Mouse (Mus musculus) liver, embryonic 13.5 days (tissue): ENCODE data around the gene Rdh7. TPM values are rescaled to one million over a fixed set of nuclear protein-coding genes. Genes with fewer than 3 reads are reported as not detected.
"Not testable (repeated sequence)": the region's sequence is repeated elsewhere in the genome, so short reads cannot be mapped to it uniquely, and the experiment has no call there.

Source experiments
- ATAC-seq: fragments of 200-750 bp; cut with Nextera tagmentation; 2 replicates; pipeline ENCODE4 v1.8.0; 2017; ENCODE audit warnings: low read depth, mild to moderate bottlenecking, moderate number of reproducible peaks, moderate library complexity
- DNase-seq: peaks from one replicate; pipeline ENCODE4 v3.0.0; 2022
- H3K27ac ChIP-seq: fragments of 300-500 bp; sonication (generic); 2 replicates; pipeline ENCODE4 v1.5.1; 2015; ENCODE audit warnings: moderate library complexity, mild to moderate bottlenecking, inconsistent platforms
- H3K27me3 ChIP-seq: fragments of 300-500 bp; sonication (generic); 2 replicates; pipeline ENCODE4 v1.6.1; 2015; ENCODE audit warnings: mild to moderate bottlenecking, inconsistent platforms
- H3K36me3 ChIP-seq: fragments of 300-500 bp; sonication (generic); 2 replicates; pipeline ENCODE4 v1.6.1; 2015; ENCODE audit warnings: mild to moderate bottlenecking, inconsistent platforms
- H3K4me1 ChIP-seq: fragments of 300-500 bp; sonication (generic); replicated peaks from 2 replicates; pipeline ENCODE4 v1.6.1; 2015; ENCODE audit warnings: inconsistent platforms
- H3K4me2 ChIP-seq: fragments of 300-500 bp; sonication (generic); 2 replicates; pipeline ENCODE4 v1.6.1; 2015; ENCODE audit warnings: inconsistent platforms, mild to moderate bottlenecking, moderate library complexity
- H3K4me3 ChIP-seq: fragments of 300-500 bp; sonication (generic); replicated peaks from 2 replicates; pipeline ENCODE4 v1.5.1; 2015; ENCODE audit warnings: mild to moderate bottlenecking, inconsistent platforms
- H3K9ac ChIP-seq: fragments of 300-500 bp; sonication (generic); 2 replicates; pipeline ENCODE4 v1.6.1; 2015; ENCODE audit warnings: mild to moderate bottlenecking, inconsistent platforms
- H3K9me3 ChIP-seq: fragments of 300-500 bp; sonication (generic); replicated peaks from 2 replicates; pipeline ENCODE4 v1.6.1; 2016; ENCODE audit warnings: inconsistent platforms
- WGBS: fragments of 180-500 bp; shearing (Covaris S2); methylation state at CpG from one replicate; pipeline ENCODE4 v1.1.7; 2015; ENCODE audit not compliant: insufficient replicate concordance; 5-methylcytosine and 5-hydroxymethylcytosine counted together
- polyA plus RNA-seq: library from polyadenylated mRNA; unstranded; fragments of >200 nt; fragmentation: Nextera tagmentation; extraction: Ambion mirVana; gene quantifications from 2 replicates; pipeline ENCODE4 v1.2.1, GENCODE M21; 2015

The Rdh7 gene
- polyA plus RNA-seq, 1 experiment from 2014 or later, result 0.47 TPM

- no peaks in the 10 kb centered on the region for H3K4me1 ChIP-seq
- ATAC-seq (no peak), DNase-seq (no peak)
Measured at GRCm38 (mm10) chr10:127915578-127915977, 27.0 kb upstream of the Rdh7 start.

GRCm38 (mm10) chr10:127907386-127907951 lies 18.9 kb upstream of the Rdh7 start:
- DNase-seq (no peak), ATAC-seq (no peak)
- Histone ChIP-seq H3K36me3 (no peaks in the 10 kb centered on the region), H3K27me3 (no peaks in the 10 kb centered on the region), H3K9me3 (no peaks in the 10 kb centered on the region), H3K4me1 (no peaks in the 10 kb centered on the region), H3K4me2 (no peak overlapping the region), H3K27ac (no peak overlapping the region), H3K4me3 (no peak overlapping the region), H3K9ac (no peak overlapping the region)

More at GRCm38 (mm10) chr10:127915578-127915977, 27.0 kb upstream of the Rdh7 start:
- no peak overlapping the region for H3K9ac ChIP-seq
- WGBS, result 78% methylated on average over 1 of the region's 1 CpGs
- H3K9me3 ChIP-seq, result no peaks in the 10 kb centered on the region
- H3K27ac ChIP-seq, result no peak overlapping the region
- no peaks in the 10 kb centered on the region for H3K36me3 ChIP-seq
- H3K4me3 ChIP-seq, result no peak overlapping the region
- no peak overlapping the region for H3K4me2 ChIP-seq
- no peaks in the 10 kb centered on the region for H3K27me3 ChIP-seq

- no peak for ATAC-seq
Measured at GRCm38 (mm10) chr10:127906138-127906537, 17.5 kb upstream of the Rdh7 start.

GRCm38 (mm10) chr10:127904718-127905446 lies 16.3 kb upstream of the Rdh7 start:
- Histone ChIP-seq H3K4me1 (no peaks in the 10 kb centered on the region), H3K9ac (no peak overlapping the region), H3K27me3 (no peaks in the 10 kb centered on the region), H3K4me2 (no peak overlapping the region), H3K27ac (no peak overlapping the region), H3K36me3 (no peaks in the 10 kb centered on the region), H3K9me3 (no peaks in the 10 kb centered on the region), H3K4me3 (no peak overlapping the region)
- 58% methylated on average over 7 of the region's 7 CpGs for WGBS
- DNase-seq (no peak), ATAC-seq (no peak)

More at GRCm38 (mm10) chr10:127906138-127906537, 17.5 kb upstream of the Rdh7 start:
- Histone ChIP-seq H3K9me3 (no peaks in the 10 kb centered on the region), H3K9ac (no peak overlapping the region), H3K4me1 (no peaks in the 10 kb centered on the region), H3K27ac (no peak overlapping the region), H3K27me3 (no peaks in the 10 kb centered on the region), H3K4me3 (no peak overlapping the region), H3K36me3 (no peaks in the 10 kb centered on the region), H3K4me2 (no peak overlapping the region)
- no peak for DNase-seq
- 64% methylated on average over 2 of the region's 2 CpGs for WGBS

DNA sequence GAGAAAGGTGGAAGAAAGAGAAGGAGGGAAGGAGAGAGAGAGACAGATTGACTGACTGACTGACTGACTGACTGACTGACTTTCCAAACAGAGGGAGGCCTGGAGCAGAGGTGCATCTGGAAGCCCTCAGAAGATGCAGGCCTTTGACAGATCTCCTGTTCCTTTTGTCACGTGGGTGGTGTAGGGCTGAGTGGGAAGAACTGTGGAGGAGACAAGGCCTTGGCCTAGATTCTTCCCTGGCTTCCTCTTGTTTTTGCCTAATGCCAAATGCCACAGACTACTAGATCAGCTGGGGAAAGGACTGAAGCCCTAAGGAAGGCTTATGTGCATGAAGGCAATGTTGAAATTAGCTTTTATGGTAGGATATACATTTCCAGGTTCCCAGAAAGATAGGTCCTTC lies 14.5 kb upstream of the Rdh7 start:
- Histone ChIP-seq H3K36me3 (no peaks in the 10 kb centered on the region), H3K27me3 (no peaks in the 10 kb centered on the region), H3K4me1 (no peaks in the 10 kb centered on the region), H3K9me3 (no peaks in the 10 kb centered on the region), H3K9ac (no peak overlapping the region), H3K4me2 (no peak overlapping the region), H3K27ac (no peak overlapping the region), H3K4me3 (no peak overlapping the region)
- ATAC-seq (no peak), DNase-seq (no peak)
- WGBS, result 44% methylated on average over 1 of the region's 1 CpGs

DNA sequence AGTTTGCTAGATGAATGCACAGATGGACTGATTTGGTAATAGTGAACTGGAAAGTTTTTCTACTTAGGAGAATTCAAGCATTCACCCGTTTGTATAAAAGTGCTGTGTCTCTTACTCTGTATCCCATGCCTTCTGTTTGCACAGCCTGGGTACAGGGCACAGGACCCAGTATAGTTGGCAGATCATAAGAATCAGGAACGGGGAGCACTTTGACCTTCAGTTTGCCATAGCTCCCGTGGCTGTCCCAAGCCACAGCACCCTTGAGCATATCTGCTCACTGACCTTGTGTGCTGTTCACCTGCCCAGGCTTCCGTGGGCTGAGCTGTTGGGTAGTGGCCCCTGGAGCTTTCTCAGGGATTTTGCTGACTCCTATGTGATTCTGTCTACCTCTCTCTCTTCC lies 13.1 kb upstream of the Rdh7 start:
- Histone ChIP-seq H3K9me3 (no peaks in the 10 kb centered on the region), H3K27ac (no peak overlapping the region), H3K4me1 (no peaks in the 10 kb centered on the region), H3K4me2 (no peak overlapping the region), H3K36me3 (no peaks in the 10 kb centered on the region), H3K27me3 (no peaks in the 10 kb centered on the region), H3K9ac (no peak overlapping the region), H3K4me3 (no peak overlapping the region)
- 54% methylated on average over 4 of the region's 4 CpGs for WGBS
- ATAC-seq, result no peak
- no peak for DNase-seq

DNA sequence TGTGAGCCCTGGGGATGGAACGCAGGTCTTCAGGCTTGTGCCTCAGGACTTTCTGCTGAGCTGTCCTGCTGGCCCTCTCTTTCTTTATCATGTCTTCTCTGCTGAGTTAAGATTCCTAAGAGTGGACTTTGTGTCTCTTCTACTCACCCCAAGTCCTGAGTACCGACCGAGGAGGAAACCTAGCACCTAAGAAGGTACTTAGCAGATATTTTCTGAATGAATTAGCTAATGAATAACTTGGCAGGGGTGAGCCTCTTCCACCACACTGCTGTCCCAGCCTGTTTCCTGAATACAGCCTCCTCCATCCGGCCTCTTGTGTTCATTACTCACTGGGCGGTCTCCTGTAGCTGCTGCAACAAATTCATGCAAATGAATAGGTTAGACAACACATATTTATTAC lies 11.2 kb upstream of the Rdh7 start:
- Histone ChIP-seq H3K27me3 (no peaks in the 10 kb centered on the region), H3K9me3 (no peaks in the 10 kb centered on the region), H3K9ac (no peak overlapping the region), H3K4me2 (no peak overlapping the region), H3K4me3 (no peak overlapping the region), H3K4me1 (0 out of 2 replicates have a peak, but pooled peaks cover 4% of the 10 kb centered on the region), H3K36me3 (no peaks in the 10 kb centered on the region), H3K27ac (no peak overlapping the region)
- ATAC-seq, result no peak
- WGBS, result 41% methylated on average over 5 of the region's 5 CpGs
- DNase-seq, result no peak

DNA sequence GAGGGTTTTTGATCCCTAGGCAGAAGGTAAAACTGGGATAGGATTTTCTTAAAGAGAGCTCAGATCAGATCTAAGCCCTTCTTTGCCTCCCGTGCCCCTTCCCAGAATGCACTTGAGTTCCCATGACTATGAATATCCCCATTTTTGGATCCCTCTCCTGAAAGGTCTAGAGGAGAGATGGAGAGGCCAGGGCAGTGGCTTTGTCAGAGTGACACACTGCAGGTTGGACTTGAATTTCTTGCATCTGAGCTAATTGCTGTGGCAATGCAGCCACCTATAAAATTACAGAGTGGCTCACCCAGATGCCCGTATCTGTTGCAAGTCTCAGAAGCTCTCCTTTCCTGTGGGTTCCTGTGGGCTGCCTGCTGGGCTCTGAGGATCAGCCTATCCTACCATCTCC lies 9.6 kb upstream of the Rdh7 start, which contains the start of gene Sdr9c7:
Sdr9c7 (plus strand) TSS at position 301 of the 400 bp plus-strand sequence.
- no peak for DNase-seq
- no peak within 1 kb of the TSS for H3K9ac ChIP-seq
- H3K4me3 ChIP-seq, result no peak within 1 kb of the TSS
- no peaks in the 10 kb centered on the region for H3K36me3 ChIP-seq
- WGBS, result 66% methylated on average over 2 of the region's 2 CpGs
- no peaks in the 10 kb centered on the region for H3K9me3 ChIP-seq
- no peak within 1 kb of the TSS for H3K27ac ChIP-seq
- no peak within 1 kb of the TSS for H3K4me2 ChIP-seq
- H3K4me1 ChIP-seq, result peaks cover 14% of the 10 kb centered on the region; the same call in 1 of the 2 replicates
- no peak for ATAC-seq
- H3K27me3 ChIP-seq, result no peaks in the 10 kb centered on the region

DNA sequence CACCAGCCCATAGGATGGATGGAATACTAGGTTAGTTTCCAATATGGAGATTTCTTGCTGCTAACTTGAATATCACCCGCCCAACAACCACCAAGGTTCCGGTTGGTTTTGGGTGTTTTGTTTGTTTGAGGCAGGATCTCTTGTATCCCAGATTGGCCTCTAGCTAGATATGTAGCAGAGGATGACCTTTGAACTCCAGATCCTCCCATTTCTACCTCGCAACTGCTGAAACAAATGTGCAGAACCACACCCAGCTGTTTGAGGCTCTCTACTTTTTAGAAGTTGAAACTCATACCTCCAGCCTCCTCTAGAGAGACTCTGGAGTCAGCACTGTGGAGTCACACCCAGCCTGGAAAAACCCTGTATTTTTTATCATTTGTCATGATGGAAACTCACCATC lies 8.9 kb upstream of the Rdh7 start:
- no peak overlapping the region for H3K9ac ChIP-seq
- ATAC-seq, result no peak
- 66% methylated on average over 3 of the region's 3 CpGs for WGBS
- H3K27me3 ChIP-seq, result no peaks in the 10 kb centered on the region
- H3K4me1 ChIP-seq, result peaks cover 14% of the 10 kb centered on the region; the same call in 1 of the 2 replicates
- DNase-seq, result no peak
- H3K9me3 ChIP-seq, result no peaks in the 10 kb centered on the region
- H3K36me3 ChIP-seq, result no peaks in the 10 kb centered on the region
- H3K4me2 ChIP-seq, result no peak overlapping the region
- no peak overlapping the region for H3K4me3 ChIP-seq
- no peak overlapping the region for H3K27ac ChIP-seq

GRCm38 (mm10) chr10:127896705-127897104 lies 8.1 kb upstream of the Rdh7 start:
- no peak for DNase-seq
- Histone ChIP-seq H3K27ac (no peak overlapping the region), H3K36me3 (no peaks in the 10 kb centered on the region), H3K27me3 (no peaks in the 10 kb centered on the region), H3K9me3 (no peaks in the 10 kb centered on the region), H3K4me1 (peaks cover 14% of the 10 kb centered on the region; the same call in 1 of the 2 replicates), H3K4me2 (no peak overlapping the region), H3K9ac (no peak overlapping the region), H3K4me3 (no peak overlapping the region)
- no peak for ATAC-seq
- WGBS, result 30% methylated on average over 5 of the region's 5 CpGs

GRCm38 (mm10) chr10:127893163-127894022 lies 4.8 kb upstream of the Rdh7 start:
- H3K27me3 ChIP-seq, H3K9ac ChIP-seq, H3K36me3 ChIP-seq, H3K9me3 ChIP-seq, H3K4me3 ChIP-seq, DNase-seq, H3K4me2 ChIP-seq, H3K27ac ChIP-seq: not testable (repeated sequence)
- H3K4me1 ChIP-seq, result peaks cover 14% of the 10 kb centered on the region; the same call in 1 of the 2 replicates
- peak; percentile 74 for ATAC-seq
- WGBS, result 34% methylated on average over 5 of the region's 5 CpGs
